Mouse (Mus musculus) intestine, embryonic 15.5 days (tissue): ENCODE results near the gene Rtn2. TPM values are rescaled to one million over a fixed set of nuclear protein-coding genes. Genes with fewer than 3 reads are reported as not detected.

Source experiments
- ATAC-seq: fragments of 200-750 bp; cut with Nextera tagmentation; 2 replicates; pipeline ENCODE4 v1.8.0; 2017; ENCODE audit warnings: moderate TSS enrichment, moderate library complexity
- H3K27ac ChIP-seq: fragments of 300-500 bp; sonication (generic); 2 replicates; pipeline ENCODE4 v1.5.1; 2015; ENCODE audit warnings: mild to moderate bottlenecking, inconsistent platforms
- H3K27me3 ChIP-seq: fragments of 300-500 bp; sonication (generic); replicated peaks from 2 replicates; pipeline ENCODE4 v1.6.1; 2015; ENCODE audit warnings: inconsistent platforms
- H3K36me3 ChIP-seq: fragments of 300-500 bp; sonication (generic); 2 replicates; pipeline ENCODE4 v1.6.1; 2015; ENCODE audit warnings: inconsistent platforms
- H3K4me1 ChIP-seq: fragments of 300-500 bp; sonication (generic); replicated peaks from 2 replicates; pipeline ENCODE4 v1.6.1; 2015; ENCODE audit warnings: inconsistent platforms
- H3K4me2 ChIP-seq: fragments of 300-500 bp; sonication (generic); replicated peaks from 2 replicates; pipeline ENCODE4 v1.6.1; 2015; ENCODE audit warnings: mild to moderate bottlenecking, inconsistent platforms
- H3K4me3 ChIP-seq: fragments of 300-500 bp; sonication (generic); replicated peaks from 2 replicates; pipeline ENCODE4 v1.5.1; 2015; ENCODE audit warnings: inconsistent platforms
- H3K9ac ChIP-seq: fragments of 300-500 bp; sonication (generic); 2 replicates; pipeline ENCODE4 v1.6.1; 2015; ENCODE audit warnings: inconsistent platforms
- H3K9me3 ChIP-seq: fragments of 300-500 bp; sonication (generic); 2 replicates; pipeline ENCODE4 v1.6.1; 2016; ENCODE audit warnings: inconsistent platforms
- WGBS: fragments of 180-500 bp; shearing (Covaris S2); methylation state at CpG from one replicate; pipeline ENCODE4 v1.1.7; 2015; 5-methylcytosine and 5-hydroxymethylcytosine counted together
- polyA plus RNA-seq: library from polyadenylated mRNA; unstranded; fragments of >200 nt; fragmentation: Nextera tagmentation; extraction: Ambion mirVana; gene quantifications from 2 replicates; pipeline ENCODE4 v1.2.1, GENCODE M21; 2015

Rtn2 gene
- polyA plus RNA-seq, 1 experiment from 2014 or later = 11.3 TPM

DNA sequence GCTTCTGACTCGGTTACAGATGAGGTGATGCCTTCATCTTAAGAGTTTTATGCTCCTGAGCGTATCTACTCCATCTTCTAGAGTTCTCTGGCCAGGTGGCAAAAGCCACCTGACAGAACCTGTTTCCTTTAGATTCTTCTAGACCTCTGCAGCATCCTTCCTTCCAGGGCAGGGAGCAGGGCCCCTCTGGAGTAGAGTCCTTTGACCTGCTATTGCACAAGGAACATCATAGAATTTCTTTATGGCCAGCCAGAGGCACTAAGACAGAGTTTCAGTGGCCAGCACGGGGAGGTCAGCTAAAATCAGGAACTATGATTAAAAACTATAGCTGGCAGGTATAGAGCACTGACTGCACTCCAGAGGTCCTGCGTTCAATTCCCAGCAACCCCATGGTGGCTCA is 30.3 kb upstream of the Rtn2 start:
- WGBS = 75% methylated on average over 4 of the region's 4 CpGs
- Histone ChIP-seq H3K4me3 (no peak overlapping the region), H3K36me3 (peaks cover 19% of the 10 kb centered on the region; the same call in 1 of the 2 replicates), H3K27ac (no peak overlapping the region), H3K9me3 (no peaks in the 10 kb centered on the region), H3K9ac (no peak overlapping the region), H3K27me3 (no peaks in the 10 kb centered on the region), H3K4me2 (no peak overlapping the region), H3K4me1 (no peaks in the 10 kb centered on the region)
- ATAC-seq = peak; percentile 44

DNA sequence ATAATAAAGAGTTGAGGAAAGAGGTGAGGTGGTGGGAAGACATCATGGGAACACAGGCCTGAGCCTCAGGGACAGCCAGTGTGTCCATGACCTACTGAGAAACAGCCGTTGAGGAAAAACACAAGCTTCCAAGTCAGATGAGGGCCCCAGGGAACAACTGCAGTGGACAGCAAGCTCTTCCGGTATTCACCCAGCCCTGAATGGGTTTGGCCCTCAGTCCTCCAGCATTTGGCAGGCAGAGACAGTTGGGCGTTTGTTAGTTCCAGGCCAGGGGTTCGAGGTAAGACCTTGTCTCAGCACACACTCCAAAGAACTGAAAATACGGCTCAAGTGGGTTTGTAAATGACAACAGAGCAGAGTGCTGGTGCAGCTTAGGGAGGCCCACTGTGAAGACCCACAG is 29.0 kb upstream of the Rtn2 start:
- H3K4me2 ChIP-seq = no peak overlapping the region
- H3K4me1 ChIP-seq = 0 out of 2 replicates have a peak, but pooled peaks cover under 1% of the 10 kb centered on the region
- H3K27ac ChIP-seq = no peak overlapping the region
- WGBS = 63% methylated on average over 5 of the region's 5 CpGs
- no peak overlapping the region for H3K9ac ChIP-seq
- ATAC-seq = no peak
- H3K36me3 ChIP-seq = peaks cover 20% of the 10 kb centered on the region
- no peaks in the 10 kb centered on the region for H3K27me3 ChIP-seq
- H3K4me3 ChIP-seq = no peak overlapping the region
- no peaks in the 10 kb centered on the region for H3K9me3 ChIP-seq

DNA sequence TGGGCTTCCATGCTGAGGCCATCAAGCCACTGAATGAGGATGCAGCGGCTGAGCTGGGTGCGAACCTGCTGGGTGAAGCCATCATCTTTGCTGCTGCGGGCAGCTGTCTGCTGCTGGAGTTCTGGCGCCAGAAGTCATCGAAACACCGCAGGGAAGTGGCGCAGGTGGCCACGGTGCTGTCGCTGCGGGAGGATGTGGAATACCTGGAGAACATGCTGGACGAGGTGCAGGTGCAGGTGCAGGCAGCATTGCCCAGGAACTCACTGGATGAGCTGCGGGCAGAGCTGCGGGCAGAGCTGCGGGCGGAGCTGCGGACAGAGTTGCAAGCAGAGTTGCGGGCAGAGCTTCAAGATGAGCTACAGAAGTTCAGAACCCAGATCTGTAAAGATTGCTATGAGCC is 27.0 kb upstream of the Rtn2 start:
- 87% methylated on average over 17 of the region's 17 CpGs for WGBS
- Histone ChIP-seq H3K4me1 (0 out of 2 replicates have a peak, but pooled peaks cover 2% of the 10 kb centered on the region), H3K9ac (no peak overlapping the region), H3K27me3 (no peaks in the 10 kb centered on the region), H3K36me3 (peaks cover 31% of the 10 kb centered on the region), H3K4me3 (no peak overlapping the region), H3K4me2 (no peak overlapping the region), H3K9me3 (no peaks in the 10 kb centered on the region), H3K27ac (no peak overlapping the region)
- no peak for ATAC-seq

DNA sequence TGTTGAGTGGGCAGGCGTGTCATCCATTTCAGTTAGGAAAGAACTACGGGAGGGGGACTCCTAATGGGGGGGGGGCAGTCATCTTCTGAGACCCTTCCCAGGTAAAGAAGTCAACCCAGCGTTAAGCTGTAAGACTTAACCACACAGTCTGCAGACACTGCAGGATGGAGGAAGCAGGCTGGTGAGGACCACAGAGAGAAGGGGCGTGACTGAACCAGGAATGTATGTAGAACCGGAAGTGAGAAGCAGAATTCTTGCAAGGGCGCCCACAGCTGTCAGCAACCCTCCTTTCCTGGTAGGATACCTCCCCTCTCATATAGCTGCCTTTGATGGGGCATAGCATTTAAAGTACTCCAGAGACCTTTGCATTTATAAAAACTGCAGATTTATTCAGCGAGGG is 25.9 kb upstream of the Rtn2 start:
- 77% methylated on average over 7 of the region's 7 CpGs for WGBS
- no peak overlapping the region for H3K9ac ChIP-seq
- H3K4me3 ChIP-seq = no peak overlapping the region
- no peak overlapping the region for H3K4me2 ChIP-seq
- ATAC-seq = no peak
- peaks cover 40% of the 10 kb centered on the region for H3K36me3 ChIP-seq
- no peak overlapping the region for H3K27ac ChIP-seq
- no peaks in the 10 kb centered on the region for H3K27me3 ChIP-seq
- H3K4me1 ChIP-seq = 0 out of 2 replicates have a peak, but pooled peaks cover 8% of the 10 kb centered on the region
- no peaks in the 10 kb centered on the region for H3K9me3 ChIP-seq

DNA sequence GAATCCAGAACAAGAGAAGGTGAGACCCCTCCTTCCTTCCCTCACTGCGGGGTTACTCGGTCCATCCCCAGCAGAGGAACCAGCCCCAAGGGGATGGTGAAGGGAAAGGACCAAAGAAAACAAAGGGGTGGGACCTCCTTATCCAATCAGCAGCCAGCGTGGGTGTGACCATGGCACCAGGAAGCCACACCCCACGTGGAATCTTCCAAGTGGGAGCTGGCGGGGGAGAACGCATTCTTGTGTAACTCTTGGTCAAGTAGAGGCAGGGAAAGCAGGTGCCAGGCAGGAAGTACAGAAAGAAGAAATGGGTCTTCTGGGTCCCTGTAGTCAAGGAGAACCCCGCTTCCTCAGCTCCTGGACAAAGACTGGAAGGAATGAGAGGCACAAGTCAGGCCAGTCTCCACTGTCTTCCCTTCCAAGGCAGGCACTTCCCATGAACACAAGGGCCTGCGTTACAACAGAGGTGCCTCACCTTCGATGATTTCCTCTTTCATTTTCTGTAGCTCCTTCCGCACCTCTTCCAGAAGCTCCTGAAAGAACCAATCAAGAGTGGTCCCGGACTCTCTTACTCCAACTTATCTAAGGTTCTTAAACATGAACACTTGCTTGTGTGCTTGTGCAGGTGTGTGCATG is 24.9 kb upstream of the Rtn2 start:
- H3K36me3 ChIP-seq = peaks cover 48% of the 10 kb centered on the region
- H3K4me2 ChIP-seq = no peak overlapping the region
- H3K27me3 ChIP-seq = no peaks in the 10 kb centered on the region
- no peak overlapping the region for H3K4me3 ChIP-seq
- H3K9ac ChIP-seq = no peak overlapping the region
- H3K4me1 ChIP-seq = 0 out of 2 replicates have a peak, but pooled peaks cover 8% of the 10 kb centered on the region
- H3K9me3 ChIP-seq = no peaks in the 10 kb centered on the region
- ATAC-seq = peak; percentile 85
- H3K27ac ChIP-seq = no peak overlapping the region
- 40% methylated on average over 11 of the region's 11 CpGs for WGBS

DNA sequence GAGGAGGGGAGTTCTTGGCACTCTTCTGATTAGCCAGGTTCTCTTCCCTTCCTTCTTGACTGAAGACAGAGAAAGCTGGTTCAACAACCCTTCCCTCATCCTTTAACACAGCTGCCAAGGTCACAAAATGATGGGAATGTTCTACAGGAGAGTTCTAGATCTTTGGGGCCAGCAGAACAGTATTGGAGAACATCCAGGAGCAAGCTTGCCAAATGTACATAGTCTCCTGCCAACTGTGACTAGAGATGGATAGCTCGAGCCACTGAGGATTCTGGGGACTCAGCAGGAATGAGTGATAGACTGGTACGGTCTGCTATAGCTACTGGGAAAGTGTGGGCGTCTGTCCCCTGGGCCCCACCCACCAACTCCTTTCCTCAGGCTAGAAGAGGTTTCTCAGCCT is 24.1 kb upstream of the Rtn2 start:
- H3K27ac ChIP-seq = no peak overlapping the region
- no peaks in the 10 kb centered on the region for H3K27me3 ChIP-seq
- H3K4me2 ChIP-seq = no peak overlapping the region
- H3K36me3 ChIP-seq = peaks cover 51% of the 10 kb centered on the region
- H3K4me1 ChIP-seq = 0 out of 2 replicates have a peak, but pooled peaks cover 8% of the 10 kb centered on the region
- no peak overlapping the region for H3K9ac ChIP-seq
- no peak overlapping the region for H3K4me3 ChIP-seq
- no peaks in the 10 kb centered on the region for H3K9me3 ChIP-seq
- WGBS = 78% methylated on average over 3 of the region's 3 CpGs
- ATAC-seq = no peak

DNA sequence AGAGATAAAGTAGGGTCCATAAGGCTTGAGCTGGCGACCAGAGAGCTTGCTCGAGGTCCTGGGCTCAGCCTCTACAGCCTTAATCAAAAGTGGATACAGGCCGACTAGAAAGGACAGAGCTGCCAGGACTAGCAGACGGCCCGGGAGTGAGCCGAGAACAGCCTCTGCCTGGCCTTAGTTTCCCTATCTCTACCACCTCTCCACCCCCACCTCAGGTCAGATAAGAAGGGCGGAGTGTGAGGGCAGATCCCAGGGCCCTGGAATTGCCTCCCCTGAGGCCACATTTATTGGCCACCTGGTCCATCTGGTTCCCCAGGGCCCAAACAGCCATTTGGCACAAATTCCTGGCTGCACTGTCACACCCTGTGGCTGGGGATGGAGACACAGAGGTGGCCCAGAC is 17.3 kb upstream of the Rtn2 start:
- Histone ChIP-seq H3K4me2 (peak overlapping the region; percentile 52), H3K9me3 (no peaks in the 10 kb centered on the region), H3K27me3 (no peaks in the 10 kb centered on the region), H3K27ac (peak overlapping the region; percentile 33; the same call in 1 of the 2 replicates), H3K36me3 (peaks cover 37% of the 10 kb centered on the region), H3K4me3 (no peak overlapping the region), H3K9ac (no peak overlapping the region), H3K4me1 (peaks cover 50% of the 10 kb centered on the region)
- ATAC-seq = peak; percentile 26
- WGBS = 38% methylated on average over 7 of the region's 7 CpGs

DNA sequence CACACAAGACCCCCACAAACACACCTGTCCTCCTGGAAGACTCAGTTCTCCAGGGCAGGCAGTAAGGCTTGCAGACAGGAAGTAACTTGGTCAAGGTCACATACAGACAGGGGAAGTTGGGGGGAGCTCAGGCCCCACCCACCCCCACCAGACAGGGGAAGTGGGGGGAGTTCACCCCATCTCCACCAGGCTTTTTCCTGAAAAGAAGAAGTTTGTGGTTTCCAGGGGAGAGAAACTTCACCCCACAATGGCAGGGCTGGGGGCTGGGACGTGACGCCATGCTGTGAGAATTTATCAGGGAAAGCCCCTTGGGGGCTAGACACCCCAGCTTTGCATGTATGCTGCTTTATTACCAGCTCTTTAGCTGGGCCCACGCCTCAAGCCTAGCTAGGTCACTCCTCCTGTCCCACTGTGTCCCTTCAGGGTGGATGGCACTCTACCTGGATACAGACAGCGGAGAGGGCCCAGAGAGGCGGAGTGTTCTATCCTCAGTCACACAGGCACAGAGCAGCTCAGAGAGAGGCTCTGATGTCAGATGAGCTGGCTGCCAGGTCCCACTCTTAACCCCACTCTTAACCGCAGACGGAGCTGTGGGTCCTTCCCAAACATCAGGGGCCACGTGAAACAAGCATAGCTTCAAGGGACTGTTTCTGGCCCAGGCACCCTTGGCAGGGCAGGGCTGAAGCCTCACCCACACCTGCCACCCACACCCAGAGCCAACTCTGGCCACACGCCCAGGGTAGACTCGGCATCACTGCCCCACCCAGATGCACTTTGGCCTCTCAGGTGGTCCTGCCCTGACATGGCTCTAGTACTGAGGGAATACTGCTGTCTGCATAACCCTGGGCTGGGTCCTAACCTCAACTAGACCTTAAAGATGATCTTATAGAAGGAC is 16.2 kb upstream of the Rtn2 start:
- peaks cover 47% of the 10 kb centered on the region for H3K4me1 ChIP-seq
- no peaks in the 10 kb centered on the region for H3K9me3 ChIP-seq
- H3K27me3 ChIP-seq = no peaks in the 10 kb centered on the region
- H3K9ac ChIP-seq = peak overlapping the region; percentile 24; the same call in 1 of the 2 replicates
- peak; percentile 54 for ATAC-seq
- 66% methylated on average over 10 of the region's 10 CpGs for WGBS
- H3K27ac ChIP-seq = peak overlapping the region; percentile 68
- peaks cover 27% of the 10 kb centered on the region for H3K36me3 ChIP-seq
- H3K4me2 ChIP-seq = peak overlapping the region; percentile 52
- 0 out of 2 replicates have a peak overlapping the region, but pooled peaks have one; percentile 8 for H3K4me3 ChIP-seq

DNA sequence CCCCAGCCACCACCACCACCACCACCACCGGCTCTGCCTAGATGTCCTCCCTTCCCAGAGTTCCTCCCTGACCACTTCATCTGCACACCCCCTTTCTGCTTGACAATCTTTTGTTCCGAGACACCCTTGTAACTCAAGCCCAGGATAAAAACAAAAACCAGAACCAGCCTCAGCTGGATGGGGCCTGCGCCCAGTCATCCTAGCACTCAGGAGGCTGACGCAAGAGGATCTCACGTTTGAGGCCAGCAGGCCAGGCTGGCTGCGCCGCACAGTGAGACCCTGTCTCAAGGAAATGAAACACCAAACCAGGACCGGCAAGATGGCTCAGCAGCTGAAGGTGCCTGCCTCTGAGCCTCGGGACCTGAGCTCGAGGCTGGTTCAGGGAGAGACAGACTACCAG is 15.4 kb upstream of the Rtn2 start:
- H3K4me1 ChIP-seq = peaks cover 47% of the 10 kb centered on the region
- 60% methylated on average over 10 of the region's 10 CpGs for WGBS
- peak overlapping the region; percentile 32; the same call in 1 of the 2 replicates for H3K9ac ChIP-seq
- no peaks in the 10 kb centered on the region for H3K27me3 ChIP-seq
- H3K4me2 ChIP-seq = peak overlapping the region; percentile 52
- H3K27ac ChIP-seq = peak overlapping the region; percentile 68
- ATAC-seq = no peak
- no peak overlapping the region for H3K4me3 ChIP-seq
- H3K36me3 ChIP-seq = peaks cover 21% of the 10 kb centered on the region
- no peaks in the 10 kb centered on the region for H3K9me3 ChIP-seq

DNA sequence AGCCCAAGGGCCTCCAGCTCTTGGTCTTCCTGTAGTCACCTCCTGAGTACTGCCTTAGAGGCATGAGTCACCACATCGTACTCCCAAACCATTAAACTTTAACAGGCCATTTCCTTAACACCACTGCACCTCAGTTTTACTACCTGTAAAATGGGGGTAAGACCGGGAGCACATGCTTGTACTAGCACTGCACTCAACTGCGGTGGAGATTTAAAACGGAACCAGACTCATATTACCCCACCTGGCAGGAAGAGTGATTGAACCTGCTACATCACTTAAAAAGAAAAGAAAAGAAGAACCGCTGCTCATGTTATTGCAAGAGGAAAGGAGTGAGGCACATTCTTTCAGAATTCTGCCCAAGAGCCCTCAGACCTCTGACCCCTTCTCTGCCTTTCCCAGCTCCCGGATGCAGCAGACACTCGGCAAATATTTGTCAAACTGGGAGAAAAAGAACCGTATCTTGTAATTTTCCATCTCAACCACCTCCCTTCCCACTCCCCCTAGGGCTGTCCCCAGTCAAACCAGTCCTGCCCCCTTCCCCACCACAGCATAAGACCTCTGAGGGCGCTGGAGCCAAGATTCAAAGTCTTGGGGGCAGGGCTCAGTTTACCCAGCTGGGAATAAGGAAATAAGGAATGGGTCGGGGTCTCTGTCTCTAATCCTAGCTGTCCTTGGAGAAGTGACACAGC is 13.3 kb upstream of the Rtn2 start:
- H3K9me3 ChIP-seq = no peaks in the 10 kb centered on the region
- H3K4me1 ChIP-seq = peaks cover 47% of the 10 kb centered on the region
- H3K9ac ChIP-seq = peak overlapping the region; percentile 96
- H3K27ac ChIP-seq = peak overlapping the region; percentile 98
- H3K27me3 ChIP-seq = no peaks in the 10 kb centered on the region
- WGBS = 21% methylated on average over 10 of the region's 10 CpGs
- peak overlapping the region; percentile 93 for H3K4me2 ChIP-seq
- H3K4me3 ChIP-seq = peak overlapping the region; percentile 99
- ATAC-seq = no peak
- H3K36me3 ChIP-seq = peaks cover 8% of the 10 kb centered on the region

DNA sequence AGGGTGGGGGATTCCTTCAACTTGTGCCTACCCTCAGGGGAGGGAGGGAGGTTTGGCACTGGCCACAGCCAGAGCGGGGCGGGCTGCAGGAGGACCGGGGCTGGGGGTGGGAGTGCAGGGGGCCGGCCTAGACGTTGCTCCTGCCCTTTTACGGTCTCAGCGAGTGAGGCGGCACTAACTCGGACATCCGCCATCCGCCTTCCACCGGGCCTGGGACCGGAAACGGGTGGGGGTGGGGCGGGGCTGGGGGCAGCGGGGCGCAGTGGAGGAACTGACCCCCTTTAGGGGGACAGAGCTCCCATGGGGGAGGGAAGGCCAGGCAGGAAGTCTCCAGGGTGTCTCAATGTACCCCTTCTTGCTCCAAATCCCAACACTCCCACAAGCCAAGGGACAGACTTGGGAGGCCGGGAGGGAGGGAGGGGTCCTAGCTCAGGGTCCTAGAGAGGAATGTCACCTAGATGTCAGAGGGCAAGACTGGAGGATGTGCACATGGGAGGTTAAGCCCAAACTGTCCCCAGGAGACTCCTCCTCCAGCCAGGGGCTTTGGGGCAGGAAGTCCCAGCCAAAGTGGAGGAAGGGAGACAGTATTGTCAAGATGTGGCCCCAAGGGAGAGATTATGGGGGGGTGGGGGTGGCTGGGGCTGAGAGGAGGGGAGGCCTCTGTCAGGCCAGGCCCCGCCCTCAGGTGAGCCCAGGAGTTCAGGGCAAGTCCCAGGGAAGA is 12.5 kb upstream of the Rtn2 start:
- H3K9ac ChIP-seq = peak overlapping the region; percentile 96
- peak overlapping the region; percentile 99 for H3K4me3 ChIP-seq
- peaks cover 42% of the 10 kb centered on the region for H3K4me1 ChIP-seq
- ATAC-seq = peak; percentile 48
- 1% methylated on average over 19 of the region's 19 CpGs for WGBS
- H3K9me3 ChIP-seq = no peaks in the 10 kb centered on the region
- H3K27me3 ChIP-seq = no peaks in the 10 kb centered on the region
- 0 out of 2 replicates have a peak, but pooled peaks cover under 1% of the 10 kb centered on the region for H3K36me3 ChIP-seq
- peak overlapping the region; percentile 98 for H3K27ac ChIP-seq
- H3K4me2 ChIP-seq = peak overlapping the region; percentile 93
